Mouse (Mus musculus) stomach, embryonic 15.5 days (tissue): ENCODE measurements around the gene H2afx. TPM values are rescaled to one million over a fixed set of nuclear protein-coding genes. Genes with fewer than 3 reads are reported as not detected.
A peak's percentile ranks its signal among the peaks of the same experiment; 100 is the strongest.
"Not testable (repeated sequence)": the region's sequence is repeated elsewhere in the genome, so short reads cannot be mapped to it uniquely, and the experiment has no call there.

ENCODE experiments used
- ATAC-seq: fragments of 200-750 bp; cut with Nextera tagmentation; 2 replicates; pipeline ENCODE4 v1.8.0; 2017; ENCODE audit warnings: low read depth, moderate number of reproducible peaks, moderate TSS enrichment; ENCODE audit not compliant: insufficient read depth, low FRiP score
- H3K27ac ChIP-seq: fragments of 300-500 bp; sonication (generic); 2 replicates; pipeline ENCODE4 v1.5.1; 2015; ENCODE audit warnings: mild to moderate bottlenecking, inconsistent platforms
- H3K27me3 ChIP-seq: fragments of 300-500 bp; sonication (generic); replicated peaks from 2 replicates; pipeline ENCODE4 v1.6.1; 2015; ENCODE audit warnings: inconsistent platforms
- H3K36me3 ChIP-seq: fragments of 300-500 bp; sonication (generic); 2 replicates; pipeline ENCODE4 v1.6.1; 2015; ENCODE audit warnings: inconsistent platforms
- H3K4me1 ChIP-seq: fragments of 300-500 bp; sonication (generic); 2 replicates; pipeline ENCODE4 v1.6.1; 2015; ENCODE audit warnings: inconsistent platforms
- H3K4me2 ChIP-seq: fragments of 300-500 bp; sonication (generic); 2 replicates; pipeline ENCODE4 v1.6.1; 2015; ENCODE audit warnings: mild to moderate bottlenecking, inconsistent platforms
- H3K4me3 ChIP-seq: fragments of 300-500 bp; sonication (generic); replicated peaks from 2 replicates; pipeline ENCODE4 v1.5.1; 2015; ENCODE audit warnings: inconsistent platforms
- H3K9ac ChIP-seq: fragments of 300-500 bp; sonication (generic); 2 replicates; pipeline ENCODE4 v1.6.1; 2015; ENCODE audit warnings: inconsistent platforms
- H3K9me3 ChIP-seq: fragments of 300-500 bp; sonication (generic); 2 replicates; pipeline ENCODE4 v1.6.1; 2016; ENCODE audit warnings: inconsistent platforms
- WGBS: fragments of 180-500 bp; shearing (Covaris S2); methylation state at CpG from one replicate; pipeline ENCODE4 v1.1.7; 2015; 5-methylcytosine and 5-hydroxymethylcytosine counted together
- polyA plus RNA-seq: library from polyadenylated mRNA; unstranded; fragments of >200 nt; fragmentation: Nextera tagmentation; extraction: Ambion mirVana; gene quantifications from 2 replicates; pipeline ENCODE4 v1.2.1, GENCODE M21; 2015

Gene H2afx
- polyA plus RNA-seq, 1 experiment from 2014 or later: 267 TPM

DNA sequence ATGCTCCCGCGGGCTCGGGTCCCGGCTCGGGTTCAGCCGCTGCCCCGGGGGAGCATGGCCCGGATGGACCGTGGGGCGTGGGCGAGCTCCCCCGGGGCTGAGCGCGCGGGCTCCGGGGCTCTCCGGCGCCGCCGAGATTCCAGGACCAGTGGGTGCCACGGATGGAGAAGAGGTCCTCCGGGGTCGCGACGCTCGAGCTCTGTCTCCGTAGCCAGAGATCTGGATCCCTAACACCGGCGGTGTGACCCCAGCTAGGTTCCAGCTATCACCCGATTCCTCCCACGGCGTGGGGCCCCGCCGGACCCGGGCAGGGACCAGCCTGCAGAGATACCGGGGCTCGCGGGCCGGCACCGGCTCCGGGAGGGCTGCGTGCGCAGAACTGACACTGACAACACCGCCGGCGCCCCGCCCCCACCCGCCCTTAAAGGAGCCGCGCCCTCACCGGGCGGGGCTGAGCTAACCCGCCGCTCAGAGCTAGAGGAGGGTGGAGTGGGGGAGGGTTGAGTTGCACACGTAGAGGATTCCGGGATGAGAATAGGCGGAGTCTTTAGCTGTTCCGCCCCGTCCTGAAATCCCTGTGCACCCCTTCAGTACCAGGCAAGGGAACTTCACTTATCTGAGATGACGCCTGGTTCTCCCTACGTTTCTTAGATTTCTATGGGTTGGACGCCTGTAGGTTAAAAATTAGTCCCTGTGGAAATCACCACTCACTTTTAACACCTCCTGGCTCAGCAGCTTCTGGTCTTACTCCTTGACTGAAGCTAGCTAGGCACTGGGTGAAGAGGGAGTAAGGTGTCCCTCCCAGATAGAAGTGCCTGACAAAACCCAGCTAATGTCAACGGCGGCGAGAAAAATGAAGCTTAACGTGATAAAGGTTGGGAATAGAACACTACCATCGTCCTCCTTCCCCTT is 14.4 kb upstream of the H2afx start, which contains the start of gene C2cd2l:
TSS of gene C2cd2l (minus strand) at position 399 of the 912 bp plus-strand sequence.
- under 1% methylated on average over 62 of the region's 67 CpGs for WGBS
- Histone ChIP-seq H3K27me3 (no peaks in the 10 kb centered on the region), H3K4me3 (peak within 1 kb of the TSS; percentile 98), H3K4me2 (peak within 1 kb of the TSS; percentile 88), H3K27ac (peak within 1 kb of the TSS; percentile 76), H3K4me1 (peaks cover 30% of the 10 kb centered on the region), H3K9ac (peak within 1 kb of the TSS; percentile 81), H3K9me3 (no peaks in the 10 kb centered on the region), H3K36me3 (peaks cover 5% of the 10 kb centered on the region)
- ATAC-seq: peak; percentile 99

DNA sequence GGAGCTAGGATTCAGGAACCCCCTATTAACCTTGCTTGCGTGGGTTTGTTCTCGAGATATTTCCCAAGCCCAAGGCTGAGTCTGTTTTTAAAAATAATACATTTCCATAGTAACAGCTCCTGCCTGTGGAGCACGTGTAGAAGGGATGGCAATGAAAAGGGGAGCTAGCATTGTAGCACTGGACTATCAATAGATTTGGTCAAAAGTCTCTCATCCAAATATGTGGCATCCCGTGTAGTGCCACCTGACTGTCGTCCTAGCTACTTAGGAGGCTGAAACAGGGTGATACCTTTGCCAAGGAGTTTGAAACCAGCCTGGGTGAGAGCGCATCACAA is 13.7 kb upstream of the H2afx start:
- peak overlapping the region; percentile 88 for H3K4me2 ChIP-seq
- peaks cover 32% of the 10 kb centered on the region for H3K4me1 ChIP-seq
- peak overlapping the region; percentile 25; the same call in 1 of the 2 replicates for H3K9ac ChIP-seq
- no peaks in the 10 kb centered on the region for H3K9me3 ChIP-seq
- peaks cover 3% of the 10 kb centered on the region for H3K36me3 ChIP-seq
- peak overlapping the region; percentile 98 for H3K4me3 ChIP-seq
- H3K27me3 ChIP-seq: no peaks in the 10 kb centered on the region
- no peak for ATAC-seq
- 15% methylated on average over 6 of the region's 6 CpGs for WGBS
- peak overlapping the region; percentile 76 for H3K27ac ChIP-seq

DNA sequence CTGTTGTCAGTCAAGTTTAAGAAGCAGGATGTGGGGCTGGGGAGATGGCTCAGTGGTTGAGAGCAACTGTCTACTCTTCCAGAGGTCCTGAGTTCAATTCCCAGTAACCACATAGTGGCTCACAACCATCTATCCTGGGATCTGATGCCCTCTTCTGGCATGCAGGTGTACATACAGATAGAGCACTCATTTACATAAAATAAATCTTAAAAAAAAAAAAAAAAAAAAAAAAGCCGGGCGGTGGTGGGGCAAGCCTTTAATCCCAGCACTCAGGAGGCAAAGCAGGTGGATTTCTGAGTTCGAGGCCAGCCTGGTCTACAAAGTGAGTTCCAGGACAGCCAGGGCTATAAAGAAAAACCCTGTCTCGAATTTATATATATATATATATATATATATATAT is 10.8 kb upstream of the H2afx start:
- WGBS: 72% methylated on average over 4 of the region's 4 CpGs
- not testable (repeated sequence) for H3K36me3 ChIP-seq, H3K9me3 ChIP-seq, H3K9ac ChIP-seq, H3K27me3 ChIP-seq, ATAC-seq, H3K27ac ChIP-seq, H3K4me2 ChIP-seq, H3K4me3 ChIP-seq
- H3K4me1 ChIP-seq: peaks cover 30% of the 10 kb centered on the region

DNA sequence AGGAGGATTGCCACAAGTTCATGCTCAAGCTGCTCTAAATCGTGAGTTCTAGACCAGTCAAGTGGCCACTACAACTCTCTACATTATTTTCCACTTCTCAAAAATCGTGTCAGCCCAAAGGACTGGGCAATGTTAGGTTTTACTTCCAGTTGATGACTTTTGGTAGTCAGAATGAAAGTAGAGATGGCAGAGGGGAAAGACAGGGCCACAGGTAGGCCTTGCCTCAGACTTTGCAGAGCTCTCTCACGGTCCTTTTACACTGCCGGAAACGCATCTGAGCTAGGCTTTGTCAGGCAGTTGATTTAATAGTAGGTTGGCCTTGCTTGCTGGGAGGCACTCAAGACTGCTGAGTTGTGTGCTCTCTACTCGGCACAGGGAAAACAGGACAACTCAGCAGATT is 10.3 kb upstream of the H2afx start:
- 71% methylated on average over 6 of the region's 6 CpGs for WGBS
- H3K9me3 ChIP-seq: no peaks in the 10 kb centered on the region
- no peak overlapping the region for H3K9ac ChIP-seq
- H3K4me3 ChIP-seq: no peak overlapping the region
- H3K36me3 ChIP-seq: no peaks in the 10 kb centered on the region
- H3K4me2 ChIP-seq: no peak overlapping the region
- no peaks in the 10 kb centered on the region for H3K27me3 ChIP-seq
- ATAC-seq: no peak
- H3K27ac ChIP-seq: no peak overlapping the region
- peaks cover 25% of the 10 kb centered on the region for H3K4me1 ChIP-seq

DNA sequence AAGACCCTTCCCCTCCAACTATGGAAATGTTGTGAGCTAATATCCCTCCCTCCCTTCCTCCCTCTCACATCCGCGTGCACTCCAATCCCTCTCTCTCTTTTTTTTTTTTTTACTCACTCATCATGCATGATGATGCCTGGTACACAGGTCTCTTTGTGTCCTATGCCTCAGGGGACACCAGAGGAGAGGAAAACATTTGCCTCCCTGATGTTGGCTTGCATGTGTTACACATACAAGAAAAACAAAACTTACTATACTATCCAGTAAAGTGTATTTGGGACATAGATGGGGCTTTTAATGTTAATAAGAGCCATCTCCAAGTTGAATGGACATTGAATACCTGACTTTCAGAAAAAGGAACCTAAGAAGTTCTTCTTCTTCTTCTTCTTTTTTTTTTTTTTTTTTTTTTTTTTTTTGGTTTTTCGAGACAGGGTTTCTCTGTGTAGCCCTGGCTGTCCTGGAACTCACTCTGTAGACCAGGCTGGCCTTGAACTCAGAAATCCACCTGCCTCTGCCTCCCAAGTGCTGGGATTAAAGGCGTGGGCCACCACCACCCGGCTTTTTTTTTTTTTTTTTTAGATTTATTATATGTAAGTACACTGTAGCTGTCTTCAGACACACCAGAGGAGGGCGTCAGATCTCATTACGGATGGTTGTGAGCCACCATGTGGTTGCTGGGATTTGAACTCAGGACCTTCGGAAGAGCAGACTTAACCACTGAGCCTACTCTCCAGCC is 9.3 kb upstream of the H2afx start:
- H3K9ac ChIP-seq, ATAC-seq, H3K36me3 ChIP-seq, H3K27me3 ChIP-seq, H3K9me3 ChIP-seq: not testable (repeated sequence)
- Histone ChIP-seq H3K27ac (peak overlapping the region; percentile 95), H3K4me1 (peaks cover 21% of the 10 kb centered on the region), H3K4me2 (peak overlapping the region; percentile 74), H3K4me3 (peak overlapping the region; percentile 72; the same call in 1 of the 2 replicates)
- WGBS: 55% methylated on average over 7 of the region's 8 CpGs

DNA sequence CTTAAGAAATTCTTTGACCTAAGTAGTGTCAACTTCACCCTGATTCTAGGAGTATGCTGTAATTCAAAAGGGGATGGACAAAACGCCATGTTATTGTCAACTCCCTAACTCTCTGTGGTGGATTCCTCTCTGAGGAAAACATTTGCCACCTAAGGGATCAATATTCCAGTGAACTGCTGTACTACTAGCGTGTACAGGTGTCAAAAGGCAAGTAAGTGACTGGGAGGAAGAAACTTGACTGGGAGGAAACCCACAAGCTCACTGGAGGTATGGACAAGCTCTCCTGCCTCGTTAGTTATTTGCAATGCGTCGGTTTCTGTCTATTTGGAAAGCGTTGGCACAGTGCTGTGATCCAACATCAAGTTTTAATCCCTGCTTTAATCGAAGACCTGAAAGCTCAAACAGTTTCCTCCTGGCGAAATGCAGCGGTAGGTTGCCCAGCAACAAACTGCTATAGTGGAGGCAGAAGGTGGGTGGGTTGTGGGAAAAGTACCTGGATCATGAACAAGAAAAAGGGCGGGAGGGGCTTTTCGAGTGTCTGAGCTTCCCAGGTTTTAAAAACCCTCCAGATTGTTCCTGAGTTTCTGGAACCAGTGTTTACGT is 8.6 kb upstream of the H2afx start, which contains the start of gene Dpagt1:
TSS of gene Dpagt1 (plus strand) at position 252 of the 603 bp plus-strand sequence.
- 2% methylated on average over 12 of the region's 12 CpGs for WGBS
- H3K4me3 ChIP-seq: peak within 1 kb of the TSS; percentile 72
- peak within 1 kb of the TSS; percentile 74 for H3K4me2 ChIP-seq
- peak; percentile 36; the same call in 1 of the 2 replicates for ATAC-seq
- H3K27ac ChIP-seq: peak within 1 kb of the TSS; percentile 95
- peaks cover 16% of the 10 kb centered on the region for H3K4me1 ChIP-seq
- no peaks in the 10 kb centered on the region for H3K27me3 ChIP-seq
- H3K9me3 ChIP-seq: no peaks in the 10 kb centered on the region
- H3K9ac ChIP-seq: peak within 1 kb of the TSS; percentile 63
- peaks cover 3% of the 10 kb centered on the region; the same call in 1 of the 2 replicates for H3K36me3 ChIP-seq

DNA sequence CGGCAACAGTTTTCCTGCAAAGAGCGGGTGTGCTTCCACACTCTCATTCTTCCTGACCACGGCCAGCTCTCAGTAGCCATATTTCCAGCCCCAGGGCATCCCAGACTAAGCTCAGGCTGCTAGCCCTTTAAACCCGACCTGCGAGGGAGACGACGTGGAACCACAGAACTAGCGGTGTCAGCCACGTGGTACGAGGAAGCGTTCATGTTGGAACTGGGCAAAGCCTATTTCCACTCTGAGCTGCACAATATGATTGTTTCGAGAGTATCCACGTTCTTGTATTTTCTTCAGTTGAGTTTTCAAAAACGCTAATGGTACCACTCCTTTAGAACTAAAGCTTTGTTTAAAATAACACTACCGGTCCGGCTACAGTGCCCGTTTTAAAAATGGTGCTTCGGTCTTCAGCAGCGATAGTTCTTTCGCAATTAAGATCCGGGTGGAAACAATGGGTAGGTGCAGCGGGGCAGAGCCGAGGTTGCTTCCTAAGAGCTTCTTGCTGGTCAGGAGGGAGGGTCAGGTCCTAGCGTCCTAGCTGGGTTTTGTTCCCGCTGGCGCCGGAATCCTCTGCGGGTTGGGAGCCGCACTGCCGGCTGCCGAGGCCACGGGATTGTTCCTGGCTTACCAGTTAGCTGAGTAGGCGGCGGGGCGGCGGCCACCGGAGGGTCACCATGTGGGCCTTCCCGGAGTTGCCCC is 8.0 kb upstream of the H2afx start:
- H3K4me1 ChIP-seq: peaks cover 13% of the 10 kb centered on the region
- peak overlapping the region; percentile 72 for H3K4me3 ChIP-seq
- under 1% methylated on average over 38 of the region's 38 CpGs for WGBS
- ATAC-seq: peak; percentile 90
- H3K36me3 ChIP-seq: peaks cover 9% of the 10 kb centered on the region
- H3K9ac ChIP-seq: peak overlapping the region; percentile 63
- H3K27ac ChIP-seq: peak overlapping the region; percentile 95
- peak overlapping the region; percentile 74 for H3K4me2 ChIP-seq
- H3K9me3 ChIP-seq: no peaks in the 10 kb centered on the region
- no peaks in the 10 kb centered on the region for H3K27me3 ChIP-seq

DNA sequence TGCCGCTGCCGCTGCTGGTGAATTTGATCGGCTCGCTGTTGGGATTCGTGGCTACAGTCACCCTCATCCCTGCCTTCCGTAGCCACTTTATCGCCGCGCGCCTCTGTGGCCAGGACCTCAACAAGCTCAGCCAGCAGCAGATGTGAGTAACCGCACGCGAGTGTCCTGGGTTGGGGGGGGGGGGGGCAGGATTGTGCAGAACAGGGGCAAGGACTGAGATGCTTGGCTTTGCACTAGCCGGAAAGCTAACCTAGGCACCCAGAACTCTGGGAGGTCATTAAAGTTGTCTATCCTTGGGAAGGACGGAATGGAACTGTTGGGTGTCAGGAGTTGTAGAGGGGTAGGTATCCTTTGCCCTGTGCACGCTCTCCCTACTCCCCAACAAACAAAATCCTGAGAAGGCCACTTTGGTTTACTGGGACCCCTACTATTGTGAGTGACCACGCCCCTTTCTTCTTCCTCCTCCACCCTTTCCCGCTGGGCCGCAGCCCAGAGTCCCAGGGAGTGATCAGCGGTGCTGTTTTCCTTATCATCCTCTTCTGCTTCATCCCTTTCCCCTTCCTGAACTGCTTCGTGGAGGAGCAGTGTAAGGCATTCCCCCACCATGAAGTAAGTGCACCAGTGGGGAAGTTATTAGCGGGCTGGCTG is 7.3 kb upstream of the H2afx start:
- peaks cover 14% of the 10 kb centered on the region for H3K36me3 ChIP-seq
- WGBS: under 1% methylated on average over 22 of the region's 22 CpGs
- H3K27me3 ChIP-seq: no peaks in the 10 kb centered on the region
- peak overlapping the region; percentile 72 for H3K4me3 ChIP-seq
- peak overlapping the region; percentile 63 for H3K9ac ChIP-seq
- H3K4me2 ChIP-seq: peak overlapping the region; percentile 74
- no peaks in the 10 kb centered on the region for H3K9me3 ChIP-seq
- peaks cover 13% of the 10 kb centered on the region for H3K4me1 ChIP-seq
- peak overlapping the region; percentile 95 for H3K27ac ChIP-seq
- peak; percentile 30 for ATAC-seq

DNA sequence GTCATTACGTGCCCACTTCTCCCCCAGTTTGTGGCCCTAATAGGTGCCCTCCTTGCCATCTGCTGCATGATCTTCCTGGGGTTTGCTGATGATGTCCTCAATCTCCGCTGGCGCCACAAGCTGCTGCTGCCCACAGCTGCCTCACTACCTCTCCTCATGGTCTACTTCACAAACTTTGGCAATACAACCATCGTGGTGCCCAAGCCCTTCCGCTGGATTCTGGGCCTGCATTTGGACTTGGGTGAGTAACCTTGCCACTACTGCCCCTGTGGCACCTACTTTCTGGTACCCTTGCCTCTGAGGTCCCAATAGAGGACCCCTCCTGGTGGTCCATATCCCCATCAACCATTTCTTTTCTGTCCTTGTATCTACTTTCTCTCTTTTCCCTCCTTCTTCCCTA is 6.6 kb upstream of the H2afx start:
- H3K4me1 ChIP-seq: peaks cover 13% of the 10 kb centered on the region
- no peaks in the 10 kb centered on the region for H3K9me3 ChIP-seq
- WGBS: 87% methylated on average over 5 of the region's 5 CpGs
- H3K9ac ChIP-seq: no peak overlapping the region
- peak overlapping the region; percentile 72 for H3K4me3 ChIP-seq
- no peak for ATAC-seq
- no peak overlapping the region for H3K27ac ChIP-seq
- no peaks in the 10 kb centered on the region for H3K27me3 ChIP-seq
- H3K36me3 ChIP-seq: peaks cover 20% of the 10 kb centered on the region
- H3K4me2 ChIP-seq: peak overlapping the region; percentile 74

DNA sequence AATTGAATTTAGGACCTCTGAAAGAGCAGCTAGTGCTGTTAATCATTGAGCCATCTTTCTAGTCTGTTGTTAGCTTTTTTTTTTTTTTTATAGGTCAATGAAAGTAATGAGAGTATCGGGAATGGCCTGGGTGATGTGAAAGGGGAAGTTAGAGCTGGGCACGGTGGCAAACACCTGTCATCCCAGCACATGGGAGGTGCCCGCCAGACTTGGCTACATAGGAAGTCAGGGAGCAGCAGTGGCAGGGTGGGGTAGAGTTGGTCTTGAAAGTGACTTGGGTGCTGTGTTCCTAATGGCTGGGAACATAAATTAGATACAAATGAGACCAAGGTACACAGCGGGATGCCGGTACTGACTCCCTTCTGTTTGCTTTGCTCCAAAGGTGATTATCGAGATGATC is 3.8 kb upstream of the H2afx start:
- Histone ChIP-seq H3K4me1 (peaks cover 11% of the 10 kb centered on the region), H3K9me3 (no peaks in the 10 kb centered on the region), H3K9ac (no peak overlapping the region), H3K27me3 (no peaks in the 10 kb centered on the region), H3K36me3 (peaks cover 31% of the 10 kb centered on the region), H3K4me3 (no peak overlapping the region), H3K4me2 (no peak overlapping the region), H3K27ac (no peak overlapping the region)
- 93% methylated on average over 6 of the region's 6 CpGs for WGBS
- ATAC-seq: no peak
